Mouse (Mus musculus) kidney, adult 2 months (tissue): ENCODE results near the gene Mgat4e.

ENCODE experiments used
- CTCF ChIP-seq: fragments of 200-500 bp; conservative IDR thresholded peaks from 2 replicates; pipeline ENCODE4 v1.5.1; 2011; ENCODE audit warnings: low read depth, mild to moderate bottlenecking, control low read depth, low read length, moderate library complexity, mixed read lengths; ENCODE audit not compliant: insufficient read depth, insufficient read length
- POLR2A ChIP-seq: fragments of 200-500 bp; IDR thresholded peaks from one replicate; pipeline ENCODE4 v1.6.1; 2011; ENCODE audit warnings: low read depth, low read length, control low read depth

GRCm38 (mm10) chr1:134516491-134517198 is 32.8 kb downstream of the Mgat4e start:
- TF ChIP-seq CTCF, result no peak
- TF ChIP-seq POLR2A, result no peak
